Mouse (Mus musculus) liver, postnatal 0 days (tissue): Measurements from ENCODE around the gene Slc15a2.

ENCODE experiments used
- CTCF ChIP-seq: sonication (generic); IDR thresholded peaks from 2 replicates; pipeline ENCODE4 v1.5.1; 2016; ENCODE audit warnings: antibody characterized with exemption, low read depth
- EP300 ChIP-seq: IDR thresholded peaks from 2 replicates; pipeline ENCODE4 v1.6.1; 2016; ENCODE audit warnings: antibody characterized with exemption, low read depth, mild to moderate bottlenecking

GRCm38 (mm10) chr16:36735421-36735820 is 49.3 kb downstream of the Slc15a2 start:
- TF ChIP-seq CTCF (peak; percentile 37), EP300 (no peak)
